Mouse (Mus musculus): ENCODE data around the gene Esp23.
"Not testable (repeated sequence)": the region's sequence is repeated elsewhere in the genome, so short reads cannot be mapped to it uniquely, and the experiment has no call there.

Esp23 gene
- long read RNA-seq, experiment 1: 0 reads
- long read RNA-seq, experiment 2: 0 reads

- intact Hi-C loops (cut with DNase I): no loop called here
These were observed at the start of gene Esp23 for GRCm38 (mm10) chr17:39076937-39077336. TSS of gene Esp23 (minus strand) at chr17:39077037.

DNA sequence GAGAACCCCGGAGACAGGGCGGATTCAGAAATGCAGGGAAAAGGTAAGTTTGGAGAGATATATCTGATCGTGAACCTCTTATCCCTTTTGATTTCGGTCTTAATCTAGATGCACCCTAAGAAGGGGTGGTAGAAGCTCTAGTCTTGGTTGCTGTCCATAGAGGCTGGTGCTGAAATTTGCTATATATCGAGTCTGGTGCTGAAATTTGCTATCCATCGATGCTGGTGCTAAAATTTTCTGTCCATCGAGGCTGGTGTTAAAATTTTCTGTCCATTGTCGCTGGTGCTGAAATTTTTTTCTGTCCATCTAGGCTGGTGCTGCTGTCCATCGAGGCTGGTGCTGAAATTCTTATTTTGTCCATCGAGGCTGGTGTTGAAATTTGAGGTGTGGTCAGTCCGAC lies 30.3 kb upstream of the Esp23 start:
- intact Hi-C loops (cut with DNase I): not testable (repeated sequence)

DNA sequence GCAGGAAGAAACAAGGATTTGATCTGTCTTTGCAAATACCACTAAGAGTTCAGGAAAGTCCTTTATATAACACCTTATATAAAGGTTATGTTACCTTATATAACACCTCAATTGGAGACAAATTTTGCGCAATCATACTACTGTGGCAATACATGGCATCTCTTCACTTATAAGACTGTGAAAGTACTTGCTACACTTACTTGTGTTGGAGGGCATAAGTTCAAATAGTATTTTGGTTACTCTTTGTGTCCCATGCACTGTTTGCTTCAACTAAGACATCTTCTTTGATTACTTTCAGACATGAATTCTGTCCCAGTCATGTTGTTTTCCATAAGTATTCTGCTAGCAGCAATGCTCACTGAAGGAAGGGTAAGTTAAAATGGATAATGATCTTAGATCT lies 18.2 kb upstream of the Esp23 start, which contains the start of gene Esp22:
Gene Esp22 (plus strand): TSS at position 301 of the 400 bp plus-strand sequence.
- intact Hi-C loops (cut with DNase I): no loop called here

GRCm38 (mm10) chr17:39063641-39064040 lies 13.2 kb downstream of the Esp23 start:
- intact Hi-C loops (cut with DNase I): no loop called here

- intact Hi-C loops (cut with DNase I): no loop called here
These were observed 33.6 kb downstream of the Esp23 start, which contains the start of gene Gm21903 for GRCm38 (mm10) chr17:39043241-39043640. TSS of gene Gm21903 (minus strand) at chr17:39043341.

GRCm38 (mm10) chr17:39036395-39036794 lies 40.4 kb downstream of the Esp23 start, which contains the start of gene Esp24:
TSS of gene Esp24 (plus strand) at chr17:39036695.
- intact Hi-C loops (cut with DNase I): not testable (repeated sequence)
